Mouse (Mus musculus): ENCODE data around the gene Map2k6. TPM values are rescaled to one million over a fixed set of nuclear protein-coding genes. Genes with fewer than 3 reads are reported as not detected.

Map2k6 gene
- polyA plus RNA-seq, 1 experiment, result 2.9 TPM

DNA sequence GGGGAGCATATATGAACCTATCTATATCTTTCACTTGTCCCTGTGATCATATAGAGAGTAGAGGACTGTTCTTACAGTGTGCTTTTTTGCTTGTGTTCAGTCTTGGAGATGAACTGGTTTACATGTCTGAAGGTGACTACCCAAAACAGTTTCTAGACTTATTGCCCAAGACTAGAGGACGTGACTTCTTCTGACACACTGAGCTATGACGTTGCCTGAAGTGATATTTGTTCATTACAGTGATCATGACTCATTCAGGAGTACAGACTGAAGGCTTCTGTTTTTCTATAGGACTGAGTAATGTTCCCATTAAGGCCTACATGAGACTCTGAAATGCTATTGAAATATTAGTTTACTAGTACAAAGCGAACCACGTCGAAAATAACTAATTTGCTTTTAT, 73.2 kb downstream of the Map2k6 start:
- H3K36me3 ChIP-seq (ENCODE audit: control insufficient read depth, insufficient read depth), result no peaks in the 10 kb centered on the region
- H3K4me2 ChIP-seq (ENCODE audit: low read depth), result no peak overlapping the region
- no peak overlapping the region for H3K4me3 ChIP-seq
- no peaks in the 10 kb centered on the region for H3K27me3 ChIP-seq (ENCODE audit: control insufficient read depth, insufficient read depth, insufficient read length)
- no peaks in the 10 kb centered on the region for H3K79me2 ChIP-seq (ENCODE audit: control insufficient read depth, insufficient read depth)
- no peak for TF ChIP-seq USF1 (IDR thresholded peaks at IDR 0.05; ENCODE audit: low read depth)
- 0 out of 2 replicates have a peak, but pooled peaks have one; percentile 20 for TF ChIP-seq CEBPB (IDR thresholded peaks at IDR 0.05; ENCODE audit: insufficient read depth, poor library complexity, severe bottlenecking)
- H3ac ChIP-seq (ENCODE audit: control insufficient read depth, insufficient read length), result no peak overlapping the region

DNA sequence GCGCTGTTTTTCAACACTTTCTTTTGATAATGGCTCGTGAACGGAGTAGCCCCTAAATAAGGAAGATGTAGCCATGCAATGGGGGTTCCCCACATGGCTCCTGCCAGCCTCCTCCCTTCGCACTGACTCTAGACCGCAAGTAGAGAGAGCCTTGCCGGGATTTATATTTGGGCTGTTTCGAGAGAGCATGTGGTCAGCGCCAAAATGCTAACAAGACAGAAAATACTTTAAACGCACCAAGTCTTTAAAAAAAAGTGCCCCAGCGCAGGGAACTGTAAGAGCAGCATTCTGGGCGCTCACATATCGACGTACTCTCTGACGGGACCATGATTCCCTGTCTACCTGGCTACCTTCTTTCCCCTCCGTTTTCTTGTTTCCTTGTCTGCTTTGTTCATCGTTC, 74.6 kb downstream of the Map2k6 start:
- Histone ChIP-seq H3K4me3 (no peak overlapping the region), H3K36me3 (ENCODE audit: control insufficient read depth, insufficient read depth) (no peaks in the 10 kb centered on the region), H3ac (ENCODE audit: control insufficient read depth, insufficient read length) (no peak overlapping the region), H3K4me2 (ENCODE audit: low read depth) (no peak overlapping the region), H3K79me2 (ENCODE audit: control insufficient read depth, insufficient read depth) (no peaks in the 10 kb centered on the region), H3K27me3 (ENCODE audit: control insufficient read depth, insufficient read depth, insufficient read length) (no peaks in the 10 kb centered on the region)
- no peak for TF ChIP-seq POLR2AphosphoS2 (IDR thresholded peaks at IDR 0.05; ENCODE audit: insufficient read length, low read depth)

DNA sequence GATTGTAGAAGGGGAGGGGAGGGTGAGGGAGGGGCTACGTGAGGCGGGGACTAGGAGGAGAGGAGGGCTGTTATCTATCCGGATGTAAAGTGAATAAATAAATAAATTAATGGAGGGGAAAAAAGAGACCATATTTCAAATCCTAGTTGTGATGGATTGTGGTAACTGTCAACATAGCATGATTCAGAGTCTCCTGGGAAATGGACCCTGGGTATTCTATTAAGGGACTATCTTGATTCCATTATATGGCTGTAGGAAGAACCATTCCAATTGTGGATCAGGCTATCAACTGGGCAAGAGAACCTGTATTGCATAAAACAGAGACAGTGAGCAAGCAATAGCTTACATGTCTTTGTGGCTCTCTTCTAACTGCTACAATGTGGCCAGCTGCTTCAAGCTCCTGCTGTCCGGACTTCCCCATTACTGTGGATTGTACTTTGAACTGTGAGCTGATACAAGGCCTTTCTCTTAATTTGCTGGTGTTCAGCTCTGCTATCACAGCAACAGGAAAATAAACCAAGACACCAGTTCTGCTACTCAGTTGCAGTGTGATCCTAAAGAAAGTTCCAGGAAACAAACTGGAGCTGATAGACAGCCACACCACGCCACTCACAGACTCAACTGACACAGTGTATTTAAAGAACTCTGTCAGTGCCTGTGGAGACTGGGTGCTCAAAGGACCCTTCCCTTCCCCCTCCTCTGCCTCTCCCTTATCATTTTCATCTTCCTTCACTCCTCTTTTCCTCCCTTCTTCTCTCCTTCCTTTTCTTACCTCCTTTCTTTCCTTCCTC, 77.6 kb downstream of the Map2k6 start:
- H3K36me3 ChIP-seq (ENCODE audit: control insufficient read depth, insufficient read depth), result no peaks in the 10 kb centered on the region
- TF ChIP-seq POLR2AphosphoS2 (IDR thresholded peaks at IDR 0.05; ENCODE audit: insufficient read length, low read depth) (no peak), SRF (IDR thresholded peaks at IDR 0.05; ENCODE audit: control insufficient read depth, insufficient read length, low read depth) (no peak), MYOG (IDR thresholded peaks at IDR 0.05; ENCODE audit: control insufficient read depth in 1 of 3, insufficient read depth in 1 of 3, insufficient read length in 2 of 3, low read depth in 2 of 3) (no peak), MYOD1 (IDR thresholded peaks at IDR 0.05; ENCODE audit: control insufficient read depth in 1 of 3, insufficient read length in 2 of 3, low read depth in 2 of 3) (no peak), MAX (IDR thresholded peaks at IDR 0.05; ENCODE audit: low read depth) (no peak), USF1 (IDR thresholded peaks at IDR 0.05; ENCODE audit: low read depth) (no peak), CEBPB (IDR thresholded peaks at IDR 0.05; ENCODE audit: insufficient read depth, poor library complexity, severe bottlenecking) (no peak), TCF12 (IDR thresholded peaks at IDR 0.05; ENCODE audit: insufficient read depth, poor library complexity, severe bottlenecking) (no peak), POLR2A (IDR thresholded peaks at IDR 0.05; ENCODE audit: insufficient read length, low read depth) (no peak), TCF3 (IDR thresholded peaks at IDR 0.05; ENCODE audit: insufficient read length, low read depth) (no peak), REST (IDR thresholded peaks at IDR 0.05; ENCODE audit: insufficient read depth, insufficient read length) (no peak), E2F4 (IDR thresholded peaks at IDR 0.05; ENCODE audit: insufficient read depth) (no peak)
- H3K4me2 ChIP-seq (ENCODE audit: low read depth), result no peak overlapping the region
- H3ac ChIP-seq (ENCODE audit: control insufficient read depth, insufficient read length), result no peak overlapping the region
- no peak overlapping the region for H3K4me3 ChIP-seq
- H3K27me3 ChIP-seq (ENCODE audit: control insufficient read depth, insufficient read depth, insufficient read length), result no peaks in the 10 kb centered on the region
- no peaks in the 10 kb centered on the region for H3K79me2 ChIP-seq (ENCODE audit: control insufficient read depth, insufficient read depth)

DNA sequence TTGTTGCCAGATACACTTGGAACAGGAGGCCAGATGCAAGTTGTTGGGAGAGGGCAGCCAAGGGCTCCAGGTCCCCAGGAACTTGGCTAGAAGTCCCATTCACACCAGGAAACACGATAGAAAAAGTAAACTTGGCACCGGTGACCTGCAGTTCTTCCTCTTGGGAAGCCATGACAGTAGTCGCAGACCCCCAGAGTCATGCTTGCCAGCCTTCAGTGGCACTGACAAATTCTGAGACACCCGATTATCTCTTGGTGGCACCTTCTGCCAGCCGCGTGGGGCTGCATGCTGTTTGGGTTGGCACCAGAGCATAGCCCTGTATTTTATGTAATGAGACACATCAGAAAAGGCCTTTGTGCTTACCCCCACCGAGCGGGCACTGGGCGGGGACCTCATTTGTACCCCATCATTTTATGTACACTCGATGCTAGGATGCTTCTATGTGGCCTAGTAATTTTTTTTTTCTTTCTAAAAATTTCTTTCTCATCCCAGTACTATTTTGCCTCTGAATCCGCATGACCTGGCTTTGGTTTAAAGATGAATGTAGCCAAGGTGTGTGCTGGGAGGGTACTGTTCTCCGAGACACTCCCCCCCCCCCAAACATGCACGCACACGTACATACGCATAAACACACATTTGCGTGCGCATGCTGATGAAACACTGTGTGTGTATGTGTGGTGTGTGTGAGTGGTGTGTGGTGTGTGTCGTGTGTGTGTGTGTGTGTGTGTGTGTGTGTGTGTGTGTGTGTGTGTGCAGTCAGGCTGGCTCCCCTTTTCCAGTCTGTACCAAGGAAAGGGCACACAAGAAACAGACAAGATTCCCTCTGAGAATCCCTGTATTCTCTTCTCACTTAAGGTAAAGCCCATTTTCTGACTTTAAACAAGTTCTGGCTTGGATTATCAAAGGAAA, 79.3 kb downstream of the Map2k6 start:
- H3K27me3 ChIP-seq (ENCODE audit: control insufficient read depth, insufficient read depth, insufficient read length), result no peaks in the 10 kb centered on the region
- H3K36me3 ChIP-seq (ENCODE audit: control insufficient read depth, insufficient read depth), result no peaks in the 10 kb centered on the region
- TF ChIP-seq MAX (IDR thresholded peaks at IDR 0.05; ENCODE audit: low read depth), result no peak
- no peak for TF ChIP-seq TCF3 (IDR thresholded peaks at IDR 0.05; ENCODE audit: insufficient read length, low read depth)
- no peak for TF ChIP-seq TCF12 (IDR thresholded peaks at IDR 0.05; ENCODE audit: insufficient read depth, poor library complexity, severe bottlenecking)
- TF ChIP-seq USF1 (IDR thresholded peaks at IDR 0.05; ENCODE audit: low read depth), result no peak
- no peak for TF ChIP-seq SRF (IDR thresholded peaks at IDR 0.05; ENCODE audit: control insufficient read depth, insufficient read length, low read depth)
- no peak for TF ChIP-seq MYOD1 (IDR thresholded peaks at IDR 0.05; ENCODE audit: control insufficient read depth in 1 of 3, insufficient read length in 2 of 3, low read depth in 2 of 3)
- H3K79me2 ChIP-seq (ENCODE audit: control insufficient read depth, insufficient read depth), result no peaks in the 10 kb centered on the region
- H3K4me3 ChIP-seq, result peak overlapping the region; percentile 20
- no peak overlapping the region for H3ac ChIP-seq (ENCODE audit: control insufficient read depth, insufficient read length)
- H3K4me2 ChIP-seq (ENCODE audit: low read depth), result peak overlapping the region; percentile 89

DNA sequence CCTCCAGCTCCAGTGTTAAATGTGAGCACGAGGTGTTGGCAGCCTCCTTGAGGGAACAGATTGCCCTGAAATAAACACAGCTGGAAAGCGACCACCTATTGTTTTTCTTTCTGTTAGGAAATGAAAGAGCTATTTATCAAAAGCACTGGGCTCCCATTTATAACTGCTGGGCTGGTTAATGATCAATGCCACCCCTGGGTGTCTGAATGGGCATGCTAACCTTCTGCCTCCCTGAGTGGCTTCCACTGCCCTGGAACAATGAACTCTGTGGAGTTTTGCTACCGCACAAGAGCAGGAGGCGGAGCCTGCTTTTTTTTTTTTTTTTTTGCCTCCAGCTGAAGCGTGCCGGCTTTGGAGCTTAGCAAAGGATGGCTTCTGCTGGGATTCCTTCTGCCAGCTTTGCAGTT, 80.1 kb downstream of the Map2k6 start:
- Histone ChIP-seq H3K4me2 (ENCODE audit: low read depth) (peak overlapping the region; percentile 89), H3K36me3 (ENCODE audit: control insufficient read depth, insufficient read depth) (no peaks in the 10 kb centered on the region), H3K27me3 (ENCODE audit: control insufficient read depth, insufficient read depth, insufficient read length) (no peaks in the 10 kb centered on the region), H3K79me2 (ENCODE audit: control insufficient read depth, insufficient read depth) (no peaks in the 10 kb centered on the region), H3K4me3 (peak overlapping the region; percentile 20), H3ac (ENCODE audit: control insufficient read depth, insufficient read length) (no peak overlapping the region)
- TF ChIP-seq REST (IDR thresholded peaks at IDR 0.05; ENCODE audit: insufficient read depth, insufficient read length) (no peak), POLR2A (IDR thresholded peaks at IDR 0.05; ENCODE audit: insufficient read length, low read depth) (peak; percentile 39)
